Mouse (Mus musculus): ENCODE data around the gene Gm10974. TPM values are rescaled to one million over a fixed set of nuclear protein-coding genes. Genes with fewer than 3 reads are reported as not detected.

The Gm10974 gene
- not detected in 2 replicates for polyA plus RNA-seq (2015; fragmentation: Nextera tagmentation; extraction: Ambion mirVana)

- Histone ChIP-seq H3K4me1 (replicated peaks; ENCODE audit: control insufficient read depth, insufficient read depth, low read length) (no peaks in the 10 kb centered on the region), H3K27me3 (replicated peaks; ENCODE audit: control insufficient read depth, insufficient read depth, low read length) (no peaks in the 10 kb centered on the region), H3K36me3 (ENCODE audit: control insufficient read depth, insufficient read depth) (peaks cover 3% of the 10 kb centered on the region; the same call in 1 of the 2 replicates), H3K27ac (ENCODE audit: low read depth, low read length) (no peak within 1 kb of the TSS), H3K4me2 (replicated peaks; ENCODE audit: low read depth) (no peak within 1 kb of the TSS), H3K9me3 (ENCODE audit: control insufficient read depth) (no peaks in the 10 kb centered on the region), H3K4me3 (ENCODE audit: low read depth, low read length) (no peak within 1 kb of the TSS), H3K9ac (ENCODE audit: low read depth, low read length) (no peak within 1 kb of the TSS)
- TF ChIP-seq CTCF (IDR thresholded peaks at IDR 0.05; ENCODE audit: low read depth) = no peak
- 49% methylated on average over 2 of the region's 2 CpGs for WGBS
- no peak for ATAC-seq
These were observed at the start of gene Gm10974 for GRCm38 (mm10) chr7:66365904-66366303. Gm10974 (plus strand) TSS chr7:66365905.

- WGBS = 75% methylated on average over 6 of the region's 6 CpGs
- no peaks in the 10 kb centered on the region for H3K9me3 ChIP-seq (ENCODE audit: control insufficient read depth)
- H3K9ac ChIP-seq (ENCODE audit: low read depth, low read length) = no peak overlapping the region
- no peak overlapping the region for H3K4me2 ChIP-seq (replicated peaks; ENCODE audit: low read depth)
- ATAC-seq = no peak
- H3K27ac ChIP-seq (ENCODE audit: low read depth, low read length) = no peak overlapping the region
- H3K27me3 ChIP-seq (replicated peaks; ENCODE audit: control insufficient read depth, insufficient read depth, low read length) = no peaks in the 10 kb centered on the region
- H3K4me1 ChIP-seq (replicated peaks; ENCODE audit: control insufficient read depth, insufficient read depth, low read length) = no peaks in the 10 kb centered on the region
- no peak for TF ChIP-seq CTCF (IDR thresholded peaks at IDR 0.05; ENCODE audit: low read depth)
- no peak overlapping the region for H3K4me3 ChIP-seq (ENCODE audit: low read depth, low read length)
- H3K36me3 ChIP-seq (ENCODE audit: control insufficient read depth, insufficient read depth) = peaks cover 20% of the 10 kb centered on the region
These were observed 47.6 kb upstream of the Gm10974 start for GRCm38 (mm10) chr7:66318147-66318546.

DNA sequence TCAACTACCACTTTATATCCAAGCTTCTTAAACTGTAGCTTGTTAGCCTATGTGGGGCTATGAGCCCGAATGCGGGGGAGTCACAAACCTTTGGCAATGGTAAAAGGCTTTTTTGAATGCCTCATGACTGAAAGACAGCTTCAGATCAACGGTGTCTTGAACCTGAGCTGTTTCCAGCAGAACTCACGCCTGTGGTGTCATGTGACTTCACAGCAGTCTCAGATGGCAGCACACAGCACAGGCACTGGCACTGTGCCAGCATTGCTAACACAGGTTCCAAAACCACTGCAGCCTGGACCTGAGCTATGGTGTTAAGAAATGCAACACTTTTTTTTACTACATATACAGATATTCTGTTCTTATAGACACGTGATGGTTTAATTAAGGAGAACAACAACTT is 44.7 kb upstream of the Gm10974 start:
- Histone ChIP-seq H3K36me3 (ENCODE audit: control insufficient read depth, insufficient read depth) (peaks cover 21% of the 10 kb centered on the region; the same call in 1 of the 2 replicates), H3K4me1 (replicated peaks; ENCODE audit: control insufficient read depth, insufficient read depth, low read length) (no peaks in the 10 kb centered on the region), H3K4me2 (replicated peaks; ENCODE audit: low read depth) (no peak overlapping the region), H3K9me3 (ENCODE audit: control insufficient read depth) (no peaks in the 10 kb centered on the region), H3K27me3 (replicated peaks; ENCODE audit: control insufficient read depth, insufficient read depth, low read length) (no peaks in the 10 kb centered on the region), H3K4me3 (ENCODE audit: low read depth, low read length) (no peak overlapping the region), H3K27ac (ENCODE audit: low read depth, low read length) (no peak overlapping the region), H3K9ac (ENCODE audit: low read depth, low read length) (no peak overlapping the region)
- TF ChIP-seq CTCF (IDR thresholded peaks at IDR 0.05; ENCODE audit: low read depth) = no peak
- 53% methylated on average over 5 of the region's 5 CpGs for WGBS
- ATAC-seq = no peak

DNA sequence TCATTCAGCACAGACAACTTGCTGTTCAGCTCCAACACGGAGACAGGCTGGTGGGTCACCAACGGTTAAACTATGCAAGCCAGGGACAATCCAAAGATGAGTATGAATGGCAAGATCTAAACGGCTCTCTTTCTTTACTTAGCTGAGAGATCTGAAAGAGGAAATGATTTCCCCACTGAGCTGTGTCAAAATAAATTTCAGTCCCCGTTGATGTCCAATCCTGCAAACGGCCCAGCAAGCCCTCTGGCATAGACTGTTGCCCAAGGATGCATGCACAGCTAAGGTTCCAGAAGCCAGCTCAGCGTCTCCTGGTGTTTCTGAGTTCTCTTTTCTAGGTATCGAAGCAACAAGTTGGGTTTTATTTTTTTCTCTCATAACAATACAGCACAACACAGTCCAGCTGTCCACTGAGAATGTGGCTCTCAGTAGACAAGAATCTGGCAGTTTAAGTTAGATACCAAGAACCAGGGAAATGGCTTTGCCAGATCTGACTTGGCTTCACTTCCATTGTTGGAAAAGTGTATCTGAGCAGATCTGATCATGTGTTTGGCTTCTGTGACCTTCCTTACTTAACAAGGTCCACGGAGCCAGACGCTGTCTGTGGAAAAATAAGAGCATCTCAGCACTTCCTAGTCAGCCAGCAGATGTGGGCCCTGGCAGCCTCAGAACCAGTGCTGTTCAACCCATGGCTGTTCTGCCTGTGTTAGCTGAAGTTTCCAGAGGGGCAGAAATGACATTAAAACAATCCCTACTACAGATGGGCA is 42.3 kb upstream of the Gm10974 start:
- Histone ChIP-seq H3K27me3 (replicated peaks; ENCODE audit: control insufficient read depth, insufficient read depth, low read length) (no peaks in the 10 kb centered on the region), H3K36me3 (ENCODE audit: control insufficient read depth, insufficient read depth) (peaks cover 31% of the 10 kb centered on the region), H3K4me3 (ENCODE audit: low read depth, low read length) (no peak overlapping the region), H3K27ac (ENCODE audit: low read depth, low read length) (no peak overlapping the region), H3K4me2 (replicated peaks; ENCODE audit: low read depth) (no peak overlapping the region), H3K9me3 (ENCODE audit: control insufficient read depth) (no peaks in the 10 kb centered on the region), H3K9ac (ENCODE audit: low read depth, low read length) (no peak overlapping the region), H3K4me1 (replicated peaks; ENCODE audit: control insufficient read depth, insufficient read depth, low read length) (no peaks in the 10 kb centered on the region)
- TF ChIP-seq CTCF (IDR thresholded peaks at IDR 0.05; ENCODE audit: low read depth) = no peak
- 74% methylated on average over 9 of the region's 9 CpGs for WGBS
- ATAC-seq = no peak

DNA sequence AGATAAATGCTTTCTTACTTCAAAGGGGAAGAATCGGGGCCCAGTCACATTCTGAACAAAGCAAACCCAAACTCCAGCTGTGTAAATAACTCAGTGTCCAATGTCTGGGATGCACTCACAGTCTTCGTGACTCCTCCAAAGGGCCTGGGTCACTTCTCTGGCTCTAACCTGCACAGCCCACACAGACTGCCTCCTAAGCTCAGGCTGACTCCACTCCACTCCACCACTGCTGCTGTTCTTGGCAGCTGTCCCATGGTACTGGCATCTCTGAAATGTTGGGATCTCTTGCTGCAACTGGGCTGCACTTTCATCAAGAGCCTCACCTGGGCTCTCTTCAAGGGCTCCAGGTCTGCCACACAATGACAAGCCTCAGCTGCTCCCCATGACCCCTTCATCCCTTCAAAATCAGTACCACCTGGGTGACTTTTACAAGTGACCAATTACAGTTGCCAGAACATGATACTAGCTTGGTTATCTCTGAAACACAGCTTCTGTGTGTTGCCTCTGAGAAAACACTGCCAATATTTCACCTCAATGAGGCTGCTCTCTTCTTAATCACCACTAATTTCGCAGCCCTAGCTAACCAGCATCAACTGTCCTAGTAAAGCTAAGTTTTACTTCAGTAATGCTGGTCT is 40.2 kb upstream of the Gm10974 start:
- no peak for ATAC-seq
- no peaks in the 10 kb centered on the region for H3K27me3 ChIP-seq (replicated peaks; ENCODE audit: control insufficient read depth, insufficient read depth, low read length)
- WGBS = 63% methylated on average over 3 of the region's 3 CpGs
- no peak overlapping the region for H3K9ac ChIP-seq (ENCODE audit: low read depth, low read length)
- TF ChIP-seq CTCF (IDR thresholded peaks at IDR 0.05; ENCODE audit: low read depth) = no peak
- no peaks in the 10 kb centered on the region for H3K9me3 ChIP-seq (ENCODE audit: control insufficient read depth)
- H3K4me2 ChIP-seq (replicated peaks; ENCODE audit: low read depth) = no peak overlapping the region
- H3K36me3 ChIP-seq (ENCODE audit: control insufficient read depth, insufficient read depth) = peaks cover 27% of the 10 kb centered on the region
- H3K4me3 ChIP-seq (ENCODE audit: low read depth, low read length) = no peak overlapping the region
- no peaks in the 10 kb centered on the region for H3K4me1 ChIP-seq (replicated peaks; ENCODE audit: control insufficient read depth, insufficient read depth, low read length)
- H3K27ac ChIP-seq (ENCODE audit: low read depth, low read length) = no peak overlapping the region

DNA sequence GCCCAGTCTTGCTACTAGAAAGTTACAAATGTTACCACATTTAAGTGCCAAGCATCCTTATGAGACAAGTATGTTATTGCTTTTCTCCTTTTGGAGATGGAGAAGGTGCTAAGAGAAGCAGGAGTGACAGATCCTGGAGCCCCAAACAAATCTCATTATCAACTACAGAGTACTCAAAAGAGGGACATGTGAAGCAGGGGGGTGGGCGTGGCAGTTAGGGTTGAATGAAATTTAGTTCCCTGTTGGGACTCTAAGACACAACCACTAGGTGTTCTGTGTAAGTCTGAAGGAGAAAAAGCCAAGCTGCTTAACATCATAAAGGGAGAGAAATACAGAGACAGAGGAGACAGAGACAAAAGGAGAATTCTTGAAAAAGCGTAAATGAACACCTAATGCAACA is 38.2 kb upstream of the Gm10974 start:
- ATAC-seq = no peak
- WGBS = 87% methylated on average over 2 of the region's 2 CpGs

More for the DNA sequence above, 38.2 kb upstream of the Gm10974 start:
- Histone ChIP-seq H3K27ac (ENCODE audit: low read depth, low read length) (no peak overlapping the region), H3K9me3 (ENCODE audit: control insufficient read depth) (no peaks in the 10 kb centered on the region), H3K4me3 (ENCODE audit: low read depth, low read length) (no peak overlapping the region), H3K4me1 (replicated peaks; ENCODE audit: control insufficient read depth, insufficient read depth, low read length) (no peaks in the 10 kb centered on the region), H3K27me3 (replicated peaks; ENCODE audit: control insufficient read depth, insufficient read depth, low read length) (no peaks in the 10 kb centered on the region), H3K9ac (ENCODE audit: low read depth, low read length) (no peak overlapping the region), H3K4me2 (replicated peaks; ENCODE audit: low read depth) (no peak overlapping the region), H3K36me3 (ENCODE audit: control insufficient read depth, insufficient read depth) (peaks cover 41% of the 10 kb centered on the region)
- TF ChIP-seq CTCF (IDR thresholded peaks at IDR 0.05; ENCODE audit: low read depth) = no peak

Data from intestine, postnatal 0 days (tissue).